Mouse (Mus musculus): ENCODE measurements around the gene Numb.
"Not testable (repeated sequence)": the region's sequence is repeated elsewhere in the genome, so short reads cannot be mapped to it uniquely, and the experiment has no call there.

The Numb gene

GRCm38 (mm10) chr12:83922724-83923485, 1.2 kb upstream of the Numb start:
- no peak for DNase-seq

DNA sequence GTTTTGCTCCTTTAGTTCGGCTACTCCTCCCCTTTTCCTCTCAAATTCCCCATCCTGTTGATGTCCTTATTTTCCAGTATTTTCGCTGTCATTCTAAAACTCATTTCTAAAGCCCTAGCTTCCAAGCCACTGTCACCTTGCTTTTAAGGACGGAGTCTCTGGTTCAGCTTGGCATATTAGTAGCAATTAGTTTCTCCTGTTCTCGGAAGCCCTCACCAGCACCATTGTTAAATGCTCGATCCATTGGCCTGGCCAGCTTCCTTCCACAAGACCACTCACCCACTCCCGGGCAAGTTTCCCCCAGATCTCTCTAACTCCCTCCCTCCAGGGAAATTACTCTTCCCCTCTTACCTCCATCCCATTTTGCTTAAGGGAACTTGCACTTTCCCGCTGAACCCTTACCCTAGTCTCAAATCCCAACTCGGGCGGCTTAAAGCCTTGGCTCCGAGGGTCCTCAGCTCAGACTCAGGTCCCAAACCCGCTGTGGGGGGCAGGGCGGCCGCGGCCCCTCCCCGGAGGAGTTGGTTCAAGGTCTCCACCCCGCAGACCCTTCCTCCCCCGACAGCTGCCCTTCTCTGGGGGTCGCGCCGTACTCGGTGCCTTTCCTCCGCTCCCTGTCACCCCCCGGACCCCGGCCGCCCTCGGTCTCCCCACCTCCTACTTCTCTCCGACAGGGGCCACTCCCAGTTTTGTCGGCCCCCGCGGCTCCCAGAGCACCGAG, 853 bp downstream of the Numb start:
- DNase-seq = no peak

DNA sequence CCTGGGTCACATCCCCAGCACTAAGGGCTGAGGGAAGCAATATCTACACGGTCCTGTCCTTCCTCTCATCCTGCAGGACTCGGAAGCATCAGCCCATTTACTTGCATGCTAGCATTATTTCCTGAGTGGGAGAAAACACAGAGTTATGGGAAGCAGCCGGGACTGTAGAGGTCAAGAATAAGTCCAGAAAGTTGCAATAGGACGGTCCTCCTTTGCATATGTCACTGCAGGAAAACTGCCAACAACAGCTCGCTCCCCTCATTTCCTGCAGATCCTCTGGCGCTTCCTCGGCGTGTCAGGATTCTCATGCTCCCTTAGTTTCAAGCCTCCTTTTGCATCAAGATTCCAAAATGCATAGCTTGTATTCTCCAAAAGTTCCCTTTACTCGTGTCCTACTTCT, 4.8 kb downstream of the Numb start:
- DNase-seq = no peak

DNA sequence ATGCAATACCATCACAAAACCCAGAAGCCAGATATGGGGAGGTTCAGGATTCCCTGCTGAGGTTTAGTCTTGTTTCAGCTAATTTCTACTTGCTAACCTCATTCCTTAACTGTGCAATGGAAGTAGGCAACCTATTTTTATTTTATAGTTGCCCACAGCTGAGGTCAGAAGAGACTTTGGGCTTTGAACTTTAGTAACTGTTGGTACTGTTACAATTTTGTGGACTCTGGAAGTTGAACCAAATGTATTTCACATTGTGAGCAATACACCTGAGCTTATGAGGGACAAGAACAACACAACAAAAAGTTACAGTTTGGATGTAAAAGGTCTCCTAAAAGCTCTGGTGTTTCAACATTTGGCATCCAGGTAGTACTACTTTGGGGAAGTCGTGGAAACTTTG, 6.9 kb downstream of the Numb start:
- DNase-seq = no peak

- DNase-seq = no peak
Measured at GRCm38 (mm10) chr12:83914202-83914740, 7.5 kb downstream of the Numb start.

DNA sequence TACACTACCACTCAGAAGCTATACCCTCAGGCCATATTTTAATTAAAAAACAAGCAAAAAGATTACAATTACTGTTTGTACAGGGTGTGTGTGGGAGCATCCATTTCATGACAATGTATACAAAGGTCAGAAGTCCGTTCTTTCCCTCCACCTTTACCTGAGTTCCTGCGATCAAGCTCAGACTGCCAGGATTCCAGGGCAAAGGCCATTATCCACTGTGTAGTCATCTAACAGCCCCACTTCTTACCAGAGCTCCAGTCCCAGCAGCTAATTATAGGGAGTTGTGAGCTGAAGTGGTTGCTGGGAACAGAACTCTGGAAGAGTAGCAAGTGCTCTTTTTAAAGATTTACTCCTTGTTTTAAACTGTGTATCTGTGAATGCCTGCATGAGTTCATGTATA, 11.3 kb downstream of the Numb start:
- DNase-seq = no peak

- no peak for DNase-seq
Measured at GRCm38 (mm10) chr12:83892926-83893325, 28.8 kb downstream of the Numb start.

DNA sequence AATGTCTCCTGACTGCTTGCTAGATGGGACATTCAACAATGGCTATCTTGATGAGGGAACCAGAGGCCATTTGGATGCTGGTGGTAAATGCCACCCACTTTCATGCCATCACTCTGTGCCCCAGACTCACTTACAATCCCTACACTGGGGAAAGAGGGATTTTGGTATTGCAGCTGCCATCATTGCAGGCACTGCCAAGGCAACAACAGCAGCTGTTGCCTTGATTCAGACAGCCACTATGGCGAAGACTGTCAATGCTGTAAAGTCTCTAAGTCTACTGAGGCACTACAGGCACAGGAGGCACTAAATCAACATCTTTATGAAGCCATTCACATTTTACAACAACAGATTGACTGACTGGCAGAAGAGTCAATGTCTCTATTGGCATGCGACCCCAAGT, 30.5 kb downstream of the Numb start:
- no peak for DNase-seq

DNA sequence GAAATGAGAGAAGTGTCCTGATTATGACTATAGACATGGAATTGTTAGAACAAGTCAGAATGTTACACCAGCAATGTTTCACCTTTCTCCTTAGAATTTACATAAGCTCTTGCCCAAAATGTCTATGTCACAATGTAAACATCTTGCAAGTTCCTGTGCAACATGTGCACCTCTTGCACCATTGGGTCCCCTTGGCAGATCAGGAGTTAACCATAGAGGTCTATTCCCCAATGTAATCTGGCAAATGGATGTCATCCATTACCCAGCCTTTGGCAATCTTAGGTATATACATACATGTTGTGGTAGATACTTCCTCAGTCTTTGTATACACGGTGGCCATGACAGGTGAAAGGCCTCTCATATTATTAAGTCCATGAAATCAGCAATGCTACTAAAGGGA, 32.6 kb downstream of the Numb start:
- no peak for DNase-seq

DNA sequence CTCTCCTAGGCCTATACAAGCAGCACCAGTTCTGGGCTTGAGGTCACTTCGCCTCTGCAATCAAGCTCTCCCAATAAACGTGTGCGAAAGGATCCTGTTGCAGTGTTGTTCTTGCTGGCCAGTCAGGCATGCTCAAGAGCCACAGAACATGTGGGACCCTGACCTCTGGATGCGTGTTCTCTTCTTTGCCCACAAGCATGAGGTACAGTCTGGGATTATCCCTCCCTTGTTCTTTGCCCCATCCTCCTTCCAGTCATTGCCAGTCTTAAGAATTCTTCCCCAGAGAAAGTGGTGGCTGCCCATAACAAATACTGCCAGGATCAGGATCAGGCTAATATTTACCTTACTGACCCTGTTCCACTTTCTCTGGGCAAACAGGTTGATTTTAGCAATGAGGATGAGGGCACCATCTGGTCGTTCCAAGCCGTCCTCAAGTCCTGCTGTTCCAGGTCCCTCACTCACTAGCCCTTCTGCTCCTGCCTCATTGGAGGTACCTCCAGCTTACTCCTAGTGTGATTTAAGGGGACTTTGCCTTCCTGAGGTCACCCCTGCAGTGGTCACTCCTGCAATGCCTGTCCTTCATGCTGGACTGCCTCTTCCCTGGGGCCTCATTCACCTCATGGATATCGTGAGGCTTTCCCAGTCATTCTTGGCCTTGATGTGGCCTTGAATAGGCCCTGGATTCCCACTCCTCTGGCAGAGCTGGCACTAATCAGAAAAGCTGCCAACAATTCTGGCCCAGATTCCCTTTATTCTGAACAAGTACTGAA, 36.0 kb downstream of the Numb start:
- DNase-seq = no peak

- not testable (repeated sequence) for DNase-seq
Measured at GRCm38 (mm10) chr12:83885065-83885464, 36.7 kb downstream of the Numb start.

DNA sequence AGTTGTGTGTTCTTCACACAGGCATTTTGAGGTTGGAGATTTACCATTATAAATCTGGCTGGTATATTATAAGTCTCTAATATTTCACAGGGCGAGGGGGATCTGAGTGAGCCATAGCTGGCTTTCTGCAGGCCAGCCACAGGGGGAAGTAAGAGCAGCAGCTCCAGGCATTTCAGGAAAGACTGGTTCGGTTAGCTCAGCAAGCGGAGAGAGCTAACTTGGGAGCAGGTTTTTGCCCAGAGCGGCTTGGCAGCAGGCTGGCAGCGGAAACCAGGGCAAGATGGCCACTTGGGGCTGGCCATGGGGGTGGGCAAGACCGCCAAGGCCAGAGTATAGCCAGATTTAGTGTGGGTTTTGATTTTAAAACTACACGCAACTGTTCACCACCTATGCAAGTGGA, 39.2 kb downstream of the Numb start:
- no peak for DNase-seq

DNA sequence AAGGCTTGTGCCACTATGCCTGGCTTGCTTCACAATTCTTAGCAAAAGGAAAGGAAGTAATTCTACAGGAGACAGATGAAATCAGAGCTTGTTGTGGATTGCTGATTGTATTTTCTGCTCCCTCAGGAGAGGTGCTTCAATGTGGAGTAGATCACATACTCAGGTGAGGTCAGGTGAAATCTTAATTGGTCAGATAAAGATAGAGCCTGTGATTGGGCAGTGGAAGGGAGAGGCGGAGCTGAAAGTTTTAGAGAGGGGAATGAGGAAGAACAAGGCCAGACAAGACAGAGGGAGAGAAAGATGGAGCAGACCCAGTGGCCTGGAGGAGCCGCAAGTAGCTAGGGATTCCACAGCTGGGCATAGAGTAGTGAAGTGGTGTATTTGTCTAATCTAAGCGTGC, 39.6 kb downstream of the Numb start:
- DNase-seq = no peak

DNA sequence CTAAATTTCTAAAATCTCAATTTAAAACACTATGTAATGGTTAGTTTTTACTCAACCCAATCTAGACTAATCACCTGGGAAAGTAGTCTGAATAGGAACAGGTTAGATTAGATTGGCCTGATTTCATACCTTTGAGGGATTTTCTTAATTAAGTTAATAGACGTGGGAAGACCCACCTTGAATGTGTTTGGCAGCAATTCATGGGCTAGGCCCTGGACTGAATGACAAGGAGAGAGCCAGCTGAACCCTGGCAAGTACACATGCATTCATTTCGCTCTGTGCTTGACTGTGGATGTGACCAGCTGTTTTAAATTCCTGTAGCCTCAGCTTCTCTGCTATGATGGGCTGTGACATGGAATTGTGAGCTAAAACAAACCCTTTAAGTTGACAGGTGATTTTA, 40.8 kb downstream of the Numb start:
- no peak for DNase-seq

DNA sequence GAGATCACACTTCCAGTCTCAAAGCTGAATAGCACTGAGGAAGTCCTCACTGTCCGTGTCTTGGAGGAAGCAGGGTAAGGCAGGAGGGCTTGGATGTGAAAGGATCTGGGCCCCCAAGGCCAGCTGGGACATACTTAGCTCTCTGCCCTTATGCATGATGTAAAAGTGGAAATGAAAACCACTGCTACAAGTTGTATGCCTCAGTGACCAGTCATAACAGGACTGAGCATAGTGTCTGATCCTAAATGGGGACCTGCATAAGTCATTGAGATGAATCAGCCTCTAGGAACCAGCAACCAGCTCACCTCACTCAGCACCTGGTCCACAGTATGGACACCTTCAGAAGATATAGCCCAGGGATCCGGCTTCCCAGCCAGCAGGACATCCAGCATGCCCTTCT, 46.6 kb downstream of the Numb start:
- DNase-seq = no peak

DNA sequence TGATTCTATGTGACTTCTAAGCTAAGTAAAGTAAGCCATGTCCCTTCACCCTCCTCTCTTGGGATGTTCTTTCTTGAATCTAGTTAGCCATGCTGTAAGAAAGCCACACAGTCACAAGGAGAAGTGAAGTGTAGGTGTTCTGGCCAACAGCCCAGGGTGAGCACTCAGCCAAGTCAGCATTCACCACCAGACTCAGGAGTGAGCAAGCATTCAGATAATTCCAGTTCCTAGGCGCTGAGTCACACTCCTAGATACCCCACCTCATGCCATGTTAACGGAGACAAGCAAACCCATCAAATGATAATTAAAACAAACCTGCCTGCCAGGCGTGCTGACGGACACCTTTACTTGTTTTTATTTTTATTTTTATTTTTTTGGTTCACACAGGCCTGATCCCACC, 47.1 kb downstream of the Numb start:
- DNase-seq = no peak

DNA sequence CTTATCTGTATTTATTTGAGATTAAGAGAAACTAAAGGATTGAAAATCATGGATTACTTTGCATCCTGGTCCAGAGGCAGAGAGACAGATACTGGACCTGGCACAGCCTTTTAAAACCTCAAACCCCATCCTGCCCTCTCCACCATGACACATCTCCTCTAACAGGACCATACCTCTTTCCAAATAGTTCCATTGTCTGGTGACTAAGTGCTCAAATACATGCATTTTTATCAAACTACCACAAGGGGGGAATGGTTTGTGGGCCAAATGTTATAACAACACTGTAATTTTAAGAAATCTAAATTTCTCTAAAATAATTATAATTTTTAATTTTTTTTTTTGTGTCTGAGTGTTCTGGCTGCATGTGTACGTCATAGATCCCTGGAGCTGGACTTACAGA, 57.2 kb downstream of the Numb start:
- no peak for DNase-seq

DNA sequence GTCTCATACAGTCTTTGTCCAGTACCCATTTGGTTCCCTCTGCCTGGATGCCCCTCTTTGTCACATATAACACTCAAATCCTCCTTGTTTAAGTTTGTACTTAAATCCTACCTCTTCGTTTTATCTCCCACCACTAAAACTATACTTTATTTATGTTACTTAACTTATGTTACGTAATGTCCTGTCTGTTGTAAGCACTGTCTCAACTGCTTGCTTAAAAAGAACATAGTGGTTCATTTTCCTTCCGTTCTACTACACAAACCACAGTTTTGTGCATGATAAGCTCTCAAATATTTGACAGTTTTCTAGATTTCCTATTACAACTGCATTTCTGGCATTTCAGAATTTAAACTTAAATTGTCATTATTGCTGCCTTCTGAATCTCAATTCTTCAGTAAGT, 59.9 kb downstream of the Numb start:
- DNase-seq = no peak

- no peak for DNase-seq
Measured at GRCm38 (mm10) chr12:83860688-83861087, 61.0 kb downstream of the Numb start.

- no peak for DNase-seq
Measured at GRCm38 (mm10) chr12:83858052-83858451, 63.7 kb downstream of the Numb start.

DNA sequence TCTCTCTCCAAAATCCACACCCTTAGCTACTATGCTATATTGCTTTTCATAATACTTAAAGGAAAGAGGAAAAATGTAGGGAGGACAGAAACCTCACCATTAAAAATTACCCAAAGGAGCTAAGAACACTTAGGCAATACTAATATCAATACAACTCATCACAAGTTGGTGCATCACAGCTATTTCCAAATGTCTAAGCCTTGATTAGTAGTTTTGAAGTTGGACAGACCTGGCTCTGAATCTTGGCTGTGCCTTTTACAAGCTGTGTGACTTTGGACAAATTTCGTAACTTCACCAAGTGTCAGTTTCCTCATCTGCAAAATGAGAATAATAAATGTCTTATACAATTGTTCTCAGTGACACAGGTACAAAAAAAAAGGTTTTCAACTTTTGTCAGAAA, 66.5 kb downstream of the Numb start:
- DNase-seq = no peak

DNA sequence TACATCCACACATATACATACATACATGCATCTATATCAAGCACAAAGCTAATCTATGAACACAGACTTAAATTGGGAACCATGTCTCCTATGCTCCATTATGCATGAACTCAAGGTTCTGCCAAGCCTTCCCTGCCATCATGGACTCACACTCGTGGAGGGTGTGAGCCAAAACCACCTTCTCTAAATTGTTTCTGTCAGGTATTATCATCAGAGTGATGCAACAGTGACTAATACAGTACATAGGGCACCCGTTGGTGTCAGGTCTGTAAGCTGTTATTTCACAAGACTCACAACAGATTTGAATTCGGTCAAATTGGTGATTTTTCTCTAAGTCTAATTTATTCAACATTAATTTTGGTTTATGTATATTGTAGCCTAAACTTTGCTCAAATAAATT, 67.5 kb downstream of the Numb start:
- no peak for DNase-seq

DNA sequence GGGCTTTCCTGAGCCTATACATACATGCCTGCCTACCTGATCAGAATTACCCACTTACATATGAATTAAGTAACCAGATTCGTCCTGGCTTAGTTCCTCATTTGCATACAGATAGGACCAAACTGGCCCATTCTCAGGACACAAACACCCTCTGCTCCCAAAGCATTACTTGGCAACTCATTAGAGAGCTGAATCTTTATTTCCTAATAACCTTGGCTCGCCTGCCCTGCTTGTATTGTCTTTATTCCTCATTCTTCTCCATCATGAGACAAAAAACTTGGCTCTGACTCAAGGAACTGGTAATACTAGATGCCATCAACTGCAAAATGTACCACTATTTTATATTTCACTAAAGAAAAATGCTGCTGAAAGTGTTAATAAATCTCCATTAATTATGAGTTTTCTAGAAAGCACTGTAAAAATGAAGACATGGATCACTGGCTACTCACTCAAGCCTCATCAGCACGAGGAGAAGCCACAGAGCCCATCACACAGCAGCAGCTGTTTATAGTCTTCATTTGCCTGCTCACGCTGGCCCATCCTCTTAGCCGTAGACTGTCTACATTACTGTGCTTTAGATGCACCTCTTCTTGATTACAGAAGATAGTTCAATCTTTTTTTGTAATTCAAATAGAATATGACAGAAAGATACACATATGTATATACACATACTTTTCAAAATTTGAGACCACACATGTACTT, 69.1 kb downstream of the Numb start:
- no peak for DNase-seq
